Mouse (Mus musculus) thymus, postnatal 14 days (tissue): ENCODE measurements around the gene Sh2d1b1.
A peak's percentile ranks its signal among the peaks of the same experiment; 100 is the strongest.
"Not testable (repeated sequence)": the region's sequence is repeated elsewhere in the genome, so short reads cannot be mapped to it uniquely, and the experiment has no call there.

Source experiments
- DNase-seq: peaks from one replicate; pipeline ENCODE4 v3.0.0; 2021

The Sh2d1b1 gene

DNA sequence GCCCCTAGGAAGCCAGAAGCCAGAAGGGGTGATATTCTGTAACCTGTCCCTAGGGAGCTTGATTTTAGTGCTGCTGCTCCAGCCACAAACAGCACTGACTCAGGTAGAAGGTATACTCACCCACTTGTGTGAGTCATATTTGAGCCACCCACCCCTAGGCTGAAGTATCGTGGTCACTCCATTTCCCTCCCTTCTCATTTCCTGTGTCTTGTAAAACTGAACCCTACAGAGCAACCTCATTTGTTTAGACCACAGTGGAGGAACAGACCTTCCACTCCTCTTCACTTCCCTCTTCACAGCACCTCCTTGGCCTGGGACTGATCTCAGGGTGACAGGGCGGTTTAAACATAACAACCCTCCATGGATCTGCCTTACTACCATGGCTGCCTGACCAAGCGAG is at the start of gene Sh2d1b1:
Gene Sh2d1b1 (plus strand): TSS at position 305 of the 400 bp plus-strand sequence.
- DNase-seq = no peak

DNA sequence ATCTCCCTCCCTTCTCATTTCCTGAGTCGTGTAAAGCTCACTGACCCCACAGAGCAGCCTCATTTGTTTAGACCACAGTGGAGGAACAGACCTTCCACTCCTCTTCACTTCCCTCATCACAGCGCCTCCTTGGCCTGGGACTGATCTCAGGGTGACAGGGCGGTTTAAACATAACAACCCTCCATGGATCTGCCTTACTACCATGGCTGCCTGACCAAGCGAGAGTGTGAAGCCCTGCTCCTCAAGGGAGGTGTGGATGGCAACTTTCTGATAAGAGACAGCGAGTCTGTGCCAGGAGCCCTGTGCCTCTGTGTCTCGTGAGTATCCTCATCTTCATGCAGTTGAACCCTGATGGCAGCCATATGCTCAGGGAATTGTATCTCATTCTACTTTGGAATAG is 44.4 kb upstream of the Sh2d1b1 start, which contains the start of gene Sh2d1b2:
Gene Sh2d1b2 (plus strand): TSS at position 62 of the 400 bp plus-strand sequence.
- not testable (repeated sequence) for DNase-seq

DNA sequence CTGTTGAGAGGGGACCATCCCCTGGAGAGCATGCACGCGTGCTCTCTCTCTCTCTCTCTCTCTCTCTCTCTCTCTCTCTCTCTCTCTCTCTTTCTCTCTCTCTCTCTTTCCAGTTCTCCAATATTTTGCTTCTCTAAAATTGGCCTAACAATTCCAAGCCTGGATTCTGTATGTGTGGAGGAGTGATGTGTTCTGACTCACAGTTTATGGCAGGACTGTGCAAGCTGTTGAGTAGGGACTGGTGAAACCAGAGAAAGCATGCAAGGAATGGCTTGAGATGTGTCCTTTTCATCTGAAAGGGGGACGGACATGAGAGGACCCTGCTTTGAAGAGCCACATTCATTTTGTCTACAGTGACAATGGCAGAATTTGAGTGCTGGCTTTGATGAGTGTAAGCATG is 32.1 kb upstream of the Sh2d1b1 start:
- no peak for DNase-seq

DNA sequence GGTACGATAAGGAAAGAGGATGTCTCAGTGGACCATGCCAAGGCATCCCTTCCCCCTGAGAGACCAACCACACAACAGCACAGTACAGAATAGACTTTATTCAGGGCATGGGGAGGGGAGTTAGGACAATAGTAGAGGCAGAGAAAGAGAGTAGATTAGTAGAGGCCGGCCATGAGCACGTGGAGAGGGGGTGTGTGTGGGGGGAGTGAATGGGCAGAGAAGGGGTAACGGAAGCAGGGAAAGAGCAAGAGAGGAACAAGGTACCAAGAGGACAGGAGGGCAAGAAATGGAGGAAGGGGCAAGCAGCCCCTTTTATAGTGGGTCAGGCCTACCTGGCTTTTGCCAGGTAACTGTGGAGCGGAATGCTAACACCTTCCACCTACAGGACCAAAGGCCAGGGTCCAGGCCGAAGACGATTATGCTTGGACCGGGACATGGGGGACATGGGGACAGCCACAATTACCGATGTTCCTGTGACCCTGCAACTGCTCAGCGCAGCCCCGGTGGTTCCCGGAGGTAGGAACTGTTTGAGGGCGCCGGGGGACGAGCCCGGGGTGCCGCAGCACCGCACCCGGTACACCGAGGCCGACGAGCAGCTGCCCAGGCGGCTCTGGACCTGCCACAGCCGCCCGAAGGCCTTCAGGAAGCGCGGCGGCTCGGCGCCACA is 22.1 kb upstream of the Sh2d1b1 start:
- peak; percentile 28 for DNase-seq

DNA sequence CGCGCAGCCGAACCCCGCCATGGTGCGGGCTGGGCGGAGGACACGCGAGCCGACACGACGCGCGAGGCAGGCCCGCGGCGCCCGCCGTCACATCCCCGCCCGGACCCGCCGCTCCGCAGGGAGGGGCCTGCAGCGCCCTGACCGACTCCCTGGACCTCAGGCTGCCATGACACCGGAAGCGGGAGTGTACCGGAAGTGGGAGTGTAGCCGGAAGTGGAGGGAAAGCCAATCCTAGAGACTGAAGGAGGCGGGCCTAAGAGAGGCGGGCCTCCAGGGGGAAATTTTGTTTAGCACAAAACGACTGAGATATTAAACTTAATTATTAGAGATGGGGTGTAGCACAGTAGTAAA is 21.6 kb upstream of the Sh2d1b1 start:
- peak; percentile 80 for DNase-seq

DNA sequence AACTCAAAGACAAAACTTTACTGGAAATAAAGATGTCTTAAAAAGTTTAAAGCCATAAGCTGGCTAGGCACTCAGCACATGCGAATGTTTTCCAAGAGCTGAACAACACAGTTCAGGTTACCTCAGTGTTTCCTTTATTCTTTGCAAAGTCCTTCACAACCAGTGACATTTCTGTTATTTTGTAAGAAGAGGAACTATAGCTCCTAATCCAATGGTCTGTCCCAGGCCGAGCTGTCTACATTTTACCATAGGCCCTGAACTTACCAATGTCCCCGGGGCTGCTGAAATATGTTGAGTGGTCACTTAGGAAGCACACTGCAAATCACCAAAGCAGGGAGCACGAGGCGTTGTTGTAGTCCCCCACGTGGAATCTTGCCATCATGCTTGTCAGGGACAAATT is 6.8 kb upstream of the Sh2d1b1 start:
- DNase-seq = no peak

DNA sequence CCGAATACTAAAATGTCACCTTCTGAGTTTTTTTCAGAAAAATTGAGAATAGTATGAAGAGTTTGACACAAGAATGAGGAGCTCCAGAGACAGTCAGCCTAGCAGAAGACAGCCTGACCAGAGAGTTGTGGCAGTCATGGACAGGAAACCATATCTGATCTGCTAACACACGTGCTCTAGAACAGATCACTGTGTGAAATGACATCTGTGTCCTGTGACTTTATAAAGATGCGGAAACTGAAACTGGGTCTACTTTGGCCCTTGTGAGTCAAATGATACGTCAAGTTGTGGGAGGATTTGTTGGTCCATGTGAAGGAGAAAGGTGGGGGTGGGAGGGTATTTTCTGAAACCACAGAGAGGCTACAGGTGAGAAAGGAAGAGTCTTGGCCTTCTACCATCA is 6.4 kb upstream of the Sh2d1b1 start:
- DNase-seq = no peak

DNA sequence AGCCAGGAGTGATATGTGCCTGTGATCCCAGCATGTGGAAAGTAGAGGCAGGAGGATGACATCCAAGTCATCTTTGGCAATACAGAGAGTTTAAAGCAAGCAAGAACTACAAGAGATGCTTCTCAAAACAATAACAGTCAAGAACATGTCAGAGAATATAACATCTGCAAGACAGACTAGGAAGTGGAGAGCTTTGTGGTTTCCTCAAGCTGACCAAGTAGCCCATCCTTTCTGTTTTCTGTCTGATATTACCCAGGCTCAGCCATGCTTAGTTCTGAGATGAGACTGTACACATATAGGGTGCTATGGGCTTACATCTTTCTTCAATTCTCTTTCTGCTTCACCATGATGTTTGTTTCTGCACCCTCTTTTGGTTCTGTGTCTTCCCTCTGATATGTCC is 3.9 kb upstream of the Sh2d1b1 start:
- DNase-seq = no peak

DNA sequence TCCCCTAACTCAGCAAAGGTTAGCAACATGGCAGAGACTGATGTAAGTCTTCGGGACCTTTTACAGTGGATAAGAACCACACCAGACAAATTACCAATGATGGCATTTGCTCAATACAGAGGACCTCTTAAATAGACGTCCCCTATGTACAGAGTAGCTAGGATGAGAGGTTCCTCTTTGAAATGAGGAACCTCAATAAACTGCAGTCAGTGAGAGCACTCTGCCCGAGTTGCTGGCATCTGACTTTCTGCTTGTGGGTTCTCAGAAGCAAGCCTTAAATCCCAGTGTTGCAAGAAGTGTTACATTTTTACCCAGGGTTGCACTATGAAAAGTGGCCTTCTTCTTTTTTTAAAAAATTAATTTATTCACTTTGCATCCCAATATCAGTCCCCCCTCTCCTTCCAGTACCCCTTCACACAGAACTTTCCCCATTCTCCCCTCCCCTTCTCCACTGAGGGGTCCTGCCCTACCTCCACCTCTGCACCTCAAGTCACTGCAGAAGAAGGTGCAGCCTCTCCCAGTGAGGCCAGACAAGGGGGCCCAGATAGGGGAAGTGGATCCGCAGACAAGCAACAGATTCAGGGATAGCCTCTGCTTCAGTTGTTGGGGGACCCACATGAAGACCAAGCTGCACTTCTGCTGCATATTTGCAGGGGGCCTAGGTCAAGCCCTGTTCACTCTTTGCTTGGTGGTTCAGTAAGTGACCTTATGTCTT is 5.5 kb downstream of the Sh2d1b1 start:
- no peak for DNase-seq

DNA sequence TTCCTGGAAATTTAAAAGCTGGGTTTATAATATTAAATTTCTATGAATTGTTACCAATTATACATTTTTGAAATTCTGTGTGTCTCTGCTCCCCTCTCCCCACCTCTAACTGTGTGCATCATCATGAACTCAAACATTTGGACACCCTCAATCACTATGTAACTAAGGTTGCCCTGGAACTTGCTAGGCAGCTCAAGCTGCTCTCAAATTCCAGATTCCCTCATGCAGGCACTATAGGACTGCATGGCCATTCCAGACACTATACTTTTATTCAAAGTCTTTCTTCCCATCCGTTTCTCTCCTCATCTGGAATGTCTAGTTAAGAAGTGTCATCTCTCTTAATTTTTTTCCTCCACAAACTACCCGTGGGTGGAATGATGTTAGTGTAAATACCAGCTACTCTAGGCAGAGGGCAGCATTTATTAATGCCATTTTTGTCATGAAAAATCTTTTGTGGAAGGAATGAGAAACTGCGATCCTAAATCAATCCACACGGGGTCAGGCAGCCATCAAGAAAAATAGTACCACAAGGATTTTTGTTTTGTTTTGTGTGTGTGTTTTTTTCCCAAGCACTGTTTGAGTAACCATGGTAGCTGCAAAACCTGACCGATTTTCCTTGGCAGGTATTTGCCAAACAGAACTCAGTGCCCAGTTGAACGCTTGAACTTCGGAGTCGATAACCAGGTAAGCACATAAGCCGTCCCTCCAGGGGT is 15.3 kb downstream of the Sh2d1b1 start:
- no peak for DNase-seq

DNA sequence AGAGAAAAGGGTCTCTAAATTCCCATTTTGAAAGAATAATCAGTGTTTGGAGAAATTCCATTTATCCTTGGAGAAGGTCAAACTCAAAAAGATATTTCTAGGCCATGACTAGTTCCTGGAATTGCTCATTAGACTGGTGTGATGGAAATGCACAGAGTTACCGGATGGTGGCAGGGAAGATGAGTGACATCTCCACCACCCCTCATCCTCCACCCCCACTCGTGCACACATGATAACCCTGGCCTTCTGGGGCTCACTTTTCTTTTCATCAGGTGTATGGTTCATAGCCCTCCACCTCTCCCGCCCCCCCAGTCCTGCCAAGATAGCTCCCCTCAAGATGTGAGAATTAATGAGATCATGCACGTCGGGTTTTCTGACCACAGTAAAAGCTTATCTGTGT is 16.1 kb downstream of the Sh2d1b1 start:
- DNase-seq = no peak

DNA sequence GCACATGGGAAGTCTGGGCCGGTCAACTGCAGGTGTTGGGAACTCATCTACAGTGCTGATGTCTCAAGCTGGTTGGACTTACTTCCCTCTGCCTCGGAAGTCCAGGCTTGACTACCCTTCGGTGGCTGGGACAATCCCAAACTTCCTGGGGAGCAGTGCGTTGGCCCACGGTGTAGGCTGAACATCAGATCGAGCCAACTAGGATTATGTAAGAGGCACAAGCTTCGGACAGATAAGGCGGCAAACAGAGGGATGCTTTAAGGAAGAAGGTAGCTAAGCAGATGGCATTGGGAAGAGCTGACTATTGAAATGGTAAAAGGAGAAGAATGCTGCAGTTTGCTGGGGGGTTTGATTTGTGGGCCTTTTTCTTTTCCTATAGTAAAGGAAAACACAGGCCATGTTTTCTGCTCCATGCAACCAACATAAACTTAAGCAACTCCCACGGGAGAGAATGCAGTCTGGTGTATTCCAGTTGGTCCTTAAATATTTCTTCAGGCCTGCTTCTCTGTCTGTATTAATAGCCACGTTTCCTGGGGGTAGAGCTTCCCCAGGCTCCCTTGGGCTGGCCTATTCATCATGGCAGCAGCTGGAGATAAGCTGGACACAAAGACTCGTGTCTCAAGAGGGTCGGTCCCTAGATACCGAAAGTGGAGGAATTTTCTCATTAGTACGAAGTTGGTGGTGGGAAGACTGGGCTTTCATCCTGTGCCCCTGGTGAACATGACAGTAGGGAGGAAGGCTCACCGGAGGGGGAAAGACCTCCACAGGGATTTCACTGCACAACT is 17.9 kb downstream of the Sh2d1b1 start:
- DNase-seq = no peak

DNA sequence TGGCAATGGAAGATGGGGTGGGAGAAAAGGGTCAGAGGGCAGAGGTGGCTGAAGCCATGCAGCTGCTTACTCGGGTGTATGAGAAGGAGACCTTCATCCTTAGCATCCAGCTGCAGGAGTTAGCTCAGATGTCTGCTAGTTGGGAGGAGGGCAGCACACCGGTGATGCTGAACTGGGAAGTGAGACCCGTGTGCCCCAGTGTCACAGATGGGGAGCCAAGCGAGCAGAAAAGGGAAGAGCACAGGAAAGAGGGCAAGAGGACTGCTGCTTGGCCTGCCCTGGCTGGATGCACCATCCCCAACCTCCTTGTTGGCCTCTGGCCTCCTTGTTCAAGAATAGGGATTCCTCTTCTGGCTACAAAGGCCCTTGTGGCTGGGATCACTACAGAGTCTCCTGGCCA is 22.4 kb downstream of the Sh2d1b1 start:
- no peak for DNase-seq

DNA sequence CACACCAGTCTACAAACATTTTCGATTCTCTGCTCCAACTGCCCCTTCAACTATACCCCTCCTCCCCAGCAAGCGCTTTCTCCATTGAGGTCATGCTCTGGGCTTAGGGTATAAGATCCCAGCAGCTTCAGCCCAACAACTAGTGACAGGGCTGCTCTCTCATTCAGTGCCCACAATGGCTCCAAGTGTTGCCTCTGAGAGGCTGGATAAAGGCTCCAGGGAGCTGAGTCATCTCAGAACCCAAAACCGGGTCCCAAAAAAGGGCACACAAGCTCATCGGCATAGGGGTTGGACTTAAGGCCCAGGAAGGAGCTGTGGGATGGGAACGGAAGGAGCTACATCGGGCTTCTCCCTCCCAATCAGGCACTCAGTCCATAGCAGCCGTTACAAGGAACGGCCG is 24.6 kb downstream of the Sh2d1b1 start:
- DNase-seq = no peak

DNA sequence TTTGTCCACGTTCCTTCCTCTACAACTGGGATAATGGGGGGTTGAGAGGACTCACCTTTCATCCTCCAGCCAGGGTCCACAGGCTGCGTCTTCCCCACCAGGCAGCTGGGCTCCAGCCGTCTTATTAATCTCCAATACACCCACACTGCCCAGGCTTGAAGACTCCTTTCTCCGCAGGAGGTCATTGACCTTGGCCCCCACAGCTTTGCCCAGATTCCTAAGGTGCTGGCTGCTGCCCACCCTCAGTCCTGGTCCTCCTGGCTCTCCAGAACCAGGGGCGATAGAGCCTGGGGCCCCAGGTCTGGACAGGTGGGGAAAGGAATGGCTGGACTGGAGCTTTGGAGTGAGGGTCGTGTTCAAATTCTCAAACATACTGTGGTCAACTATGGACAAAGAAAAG is 25.3 kb downstream of the Sh2d1b1 start:
- DNase-seq = no peak

DNA sequence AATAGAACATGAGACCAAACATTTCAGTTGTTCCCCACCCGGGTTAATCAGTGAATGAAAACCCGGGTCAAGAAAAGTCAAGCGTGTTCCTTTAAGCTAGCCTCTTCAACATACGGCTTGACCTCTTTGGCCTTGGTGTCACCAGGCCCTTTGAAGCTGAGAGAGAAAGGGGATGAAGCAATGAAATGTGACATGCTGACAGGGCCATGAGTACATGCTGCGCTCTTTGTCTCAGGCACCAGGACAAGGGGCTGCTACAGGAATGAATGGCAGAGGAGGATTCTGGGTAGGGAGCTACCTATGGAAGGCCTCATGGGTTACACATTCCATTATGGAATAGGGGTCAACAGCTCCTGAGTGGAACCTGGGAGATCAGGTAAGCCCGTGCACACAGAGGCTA is 26.0 kb downstream of the Sh2d1b1 start:
- no peak for DNase-seq

DNA sequence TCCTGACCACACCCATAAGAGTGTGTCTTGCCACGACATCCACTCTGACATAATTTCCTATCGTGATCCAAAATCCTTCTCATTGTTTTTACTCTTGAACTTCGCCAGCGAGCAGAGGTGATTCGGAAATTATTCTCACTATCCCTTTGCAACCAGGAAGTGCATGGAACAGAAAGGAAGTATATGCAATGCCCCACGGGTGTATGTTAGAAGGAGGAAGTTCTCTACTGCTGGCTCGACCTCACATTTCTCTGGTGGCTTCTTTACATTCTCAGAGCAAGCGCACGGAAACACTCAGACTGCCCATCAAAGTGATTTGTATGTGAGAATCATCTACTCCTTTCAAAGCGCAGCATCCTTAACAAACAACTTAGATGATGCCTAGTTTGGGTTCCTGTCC is 27.9 kb downstream of the Sh2d1b1 start:
- no peak for DNase-seq

DNA sequence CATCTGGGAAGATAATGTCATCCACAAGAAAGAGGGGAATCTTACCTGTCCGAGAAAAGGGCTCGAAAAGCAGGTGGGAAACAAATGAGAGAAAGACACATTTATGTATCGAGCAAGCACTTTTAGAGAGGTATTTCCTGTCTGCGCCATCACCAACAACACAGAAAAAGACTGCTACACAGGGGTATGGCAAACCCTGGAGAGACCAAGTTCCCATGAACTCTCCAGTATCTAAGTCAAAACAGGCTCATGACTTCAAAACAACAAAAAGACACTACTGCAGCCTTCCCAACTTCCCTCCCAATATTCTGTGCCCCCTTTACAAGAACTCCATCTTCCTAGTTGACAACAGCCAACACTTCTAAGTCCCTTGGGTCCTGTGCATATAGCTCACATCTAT is 29.1 kb downstream of the Sh2d1b1 start, which contains the start of gene Gm7694:
Gene Gm7694 (minus strand): TSS at position 101 of the 400 bp plus-strand sequence.
- DNase-seq = no peak

DNA sequence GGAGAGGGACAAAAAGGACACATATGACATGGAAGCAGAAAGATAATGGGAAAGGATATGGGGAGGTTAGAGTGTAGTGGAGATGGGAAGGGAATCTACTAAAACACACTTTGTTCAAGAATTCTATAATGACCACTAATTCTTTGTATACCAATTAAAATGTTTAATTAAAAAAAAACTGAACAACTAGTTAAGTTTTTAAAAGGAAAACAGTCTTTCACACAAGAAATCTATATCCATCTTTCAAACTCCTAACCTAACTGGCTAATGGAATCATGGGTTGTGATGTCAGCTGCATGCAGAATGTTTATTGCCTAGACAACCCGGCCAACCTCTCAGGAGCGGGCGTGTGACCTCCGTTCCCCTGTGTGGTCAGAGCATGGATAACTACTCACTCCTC is 31.4 kb downstream of the Sh2d1b1 start, which contains the start of gene Spata46:
Gene Spata46 (plus strand): TSS at position 301 of the 400 bp plus-strand sequence.
- DNase-seq = no peak

DNA sequence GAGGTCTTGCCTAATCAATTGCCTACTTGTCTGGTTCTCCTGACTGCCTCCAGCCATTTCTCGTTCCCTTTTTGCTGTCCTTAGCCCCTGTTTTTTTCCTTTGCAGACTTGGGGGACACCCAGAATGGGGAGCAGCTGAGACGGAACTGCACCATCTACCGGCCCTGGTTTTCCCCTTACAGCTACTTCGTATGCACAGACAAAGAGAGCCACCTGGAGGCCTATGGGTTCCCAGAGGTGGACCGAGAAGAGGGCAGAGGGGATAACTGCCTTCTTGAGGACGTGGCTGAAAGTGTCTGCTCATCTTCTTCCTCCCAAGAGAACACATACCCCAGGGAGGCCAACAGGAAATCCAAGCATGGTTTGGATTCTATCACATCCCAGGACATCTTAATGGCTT is 34.3 kb downstream of the Sh2d1b1 start:
- DNase-seq = no peak

DNA sequence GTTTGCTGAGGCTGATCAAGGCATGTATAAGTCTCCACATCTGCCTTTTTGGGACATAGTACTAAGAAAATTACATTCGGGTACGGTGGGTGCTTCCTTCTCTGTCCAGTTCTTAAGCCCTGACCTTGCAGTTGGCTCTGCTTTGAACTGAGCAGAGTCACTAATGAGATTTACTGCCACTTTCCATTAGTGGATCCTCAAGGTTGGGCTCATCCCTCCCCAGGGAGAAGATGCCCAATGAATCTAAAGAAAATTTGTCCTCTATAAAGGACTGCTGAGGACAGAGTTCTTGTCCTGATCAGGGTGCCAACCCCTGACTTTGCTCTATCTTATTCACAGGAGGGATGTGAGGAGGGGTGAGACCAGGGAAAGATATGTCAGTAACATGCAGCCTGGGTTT is 44.9 kb downstream of the Sh2d1b1 start:
- DNase-seq = no peak

DNA sequence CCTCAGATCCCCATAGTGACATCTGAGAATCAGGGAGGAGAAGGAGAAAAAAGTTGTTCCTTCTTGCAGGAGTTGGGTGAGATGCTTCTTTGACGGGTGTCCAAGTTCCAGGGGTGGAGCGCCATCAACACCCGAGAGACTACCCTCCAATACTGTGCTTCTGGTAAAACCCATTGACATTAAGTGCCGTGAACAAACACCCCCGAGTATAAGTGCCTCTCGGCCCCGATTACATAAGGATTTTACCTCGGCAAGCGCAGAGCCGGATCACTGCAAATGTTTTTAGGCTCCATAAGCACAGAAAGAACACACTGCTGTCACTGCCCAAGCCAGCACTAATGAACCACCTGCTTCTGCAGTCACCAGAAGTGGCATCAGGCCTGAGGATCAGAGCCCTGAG is 45.9 kb downstream of the Sh2d1b1 start:
- no peak for DNase-seq

DNA sequence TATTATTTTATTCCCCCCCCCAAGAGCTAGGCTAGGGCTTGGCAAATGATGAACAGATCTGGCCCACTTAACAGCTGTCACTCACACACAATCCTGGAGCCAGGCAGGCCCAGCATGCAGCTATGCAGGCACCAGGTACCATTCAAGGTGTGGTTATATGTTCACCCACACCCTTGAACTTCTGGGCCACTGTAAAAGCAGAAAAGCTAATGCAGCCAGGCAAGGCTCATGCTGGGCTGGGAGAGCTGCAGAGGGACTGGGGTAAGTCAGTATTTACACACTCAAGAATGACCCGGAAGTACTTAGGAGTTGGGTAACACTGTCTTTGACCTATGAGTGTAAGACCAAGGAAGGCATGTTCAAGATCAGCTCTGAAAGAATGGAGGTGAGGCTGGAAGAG is 47.2 kb downstream of the Sh2d1b1 start:
- no peak for DNase-seq
